Mouse (Mus musculus) CH12.LX (cell line): Measurements from ENCODE around the gene Ubr4. TPM values are rescaled to one million over a fixed set of nuclear protein-coding genes. Genes with fewer than 3 reads are reported as not detected.

Experiments used
- DNase-seq: peaks from one replicate; pipeline ENCODE4 v3.0.0-alpha.2; 2013; ENCODE audit errors: extremely low read depth
- H3K27ac ChIP-seq: 2 replicates; pipeline ENCODE4 v1.5.1; 2012; ENCODE audit warnings: low read depth, mild to moderate bottlenecking, control low read depth, moderate library complexity; ENCODE audit not compliant: insufficient read depth
- H3K27me3 ChIP-seq: replicated peaks from 2 replicates; pipeline ENCODE3; 2012; ENCODE audit warnings: inconsistent platforms
- H3K36me3 ChIP-seq, 2 experiments: replicated peaks in 1 of 2; 2 replicates each; pipeline versions ENCODE3 to v1.6.1; 2012; ENCODE audit warnings: inconsistent platforms in 1 of 2, low read length in 1 of 2, mild to moderate bottlenecking in 1 of 2, mixed read lengths in 1 of 2, moderate library complexity in 1 of 2; ENCODE audit not compliant: control insufficient read depth in 1 of 2, insufficient read depth in 1 of 2
- H3K4me1 ChIP-seq, 2 experiments: 2 replicates each; pipeline ENCODE4 v1.6.1; 2012; ENCODE audit warnings: inconsistent platforms in 1 of 2, moderate library complexity in 1 of 2; ENCODE audit not compliant: insufficient read depth in 2 of 2, control insufficient read depth in 1 of 2
- H3K4me2 ChIP-seq: 2 replicates; pipeline ENCODE4 v1.6.1; 2012; ENCODE audit warnings: low read depth, mild to moderate bottlenecking, control low read depth; ENCODE audit not compliant: poor library complexity, insufficient read depth, severe bottlenecking
- H3K4me3 ChIP-seq, 3 experiments: fragments of 150-350 bp in 1 of 3; sonication (generic) in 1 of 3; replicated peaks in 1 of 3; 2 replicates each; pipeline versions ENCODE3 to v1.5.1; 2011 to 2012; ENCODE audit warnings: low read depth in 2 of 3, low read length in 2 of 3, mild to moderate bottlenecking in 2 of 3, moderate library complexity in 2 of 3, control low read depth in 1 of 3, improper control_type of control experiment in 1 of 3, inconsistent platforms in 1 of 3, mixed read lengths in 1 of 3; ENCODE audit not compliant: poor library complexity in 1 of 3
- H3K79me2 ChIP-seq: replicated peaks from 2 replicates; pipeline ENCODE4 v1.6.1; 2012; ENCODE audit warnings: mild to moderate bottlenecking, moderate library complexity; ENCODE audit not compliant: control insufficient read depth, poor library complexity, insufficient read depth, severe bottlenecking; ENCODE audit errors: extremely low read depth
- H3K9ac ChIP-seq: 2 replicates; pipeline ENCODE4 v1.6.1; 2012; ENCODE audit warnings: low read depth, mild to moderate bottlenecking, control low read depth, moderate library complexity; ENCODE audit not compliant: insufficient read depth
- H3K9me3 ChIP-seq: replicated peaks from 2 replicates; pipeline ENCODE3; 2012; ENCODE audit warnings: low read length, inconsistent platforms, mixed read lengths
- BHLHE40 ChIP-seq: IDR thresholded peaks from 2 replicates; pipeline ENCODE4 v1.6.1; 2011; ENCODE audit warnings: mild to moderate bottlenecking, low read depth, low read length, improper control_type of control experiment
- CHD2 ChIP-seq: IDR thresholded peaks from 2 replicates; pipeline ENCODE4 v1.6.1; 2011; ENCODE audit warnings: low read length, improper control_type of control experiment
- CTCF ChIP-seq, 2 experiments: IDR thresholded peaks in 1 of 2; conservative IDR thresholded peaks in 1 of 2; 2 replicates each; pipeline ENCODE4 v1.5.1; 2011 to 2012; ENCODE audit warnings: low read depth in 2 of 2, low read length in 2 of 2, improper control_type of control experiment in 1 of 2, inconsistent platforms in 1 of 2, mild to moderate bottlenecking in 1 of 2, moderate library complexity in 1 of 2
- E2F4 ChIP-seq: IDR thresholded peaks from 2 replicates; pipeline ENCODE4 v1.6.1; 2011; ENCODE audit warnings: low read depth, low read length, improper control_type of control experiment; ENCODE audit not compliant: insufficient replicate concordance
- ELF1 ChIP-seq: IDR thresholded peaks from 2 replicates; pipeline ENCODE4 v1.6.1; 2014; ENCODE audit warnings: low read depth, mild to moderate bottlenecking, inconsistent platforms, low read length, improper control_type of control experiment
- EP300 ChIP-seq: IDR thresholded peaks from 2 replicates; pipeline ENCODE4 v1.6.1; 2011; ENCODE audit warnings: low read length, improper control_type of control experiment
- GABPA ChIP-seq: IDR thresholded peaks from 2 replicates; pipeline ENCODE4 v1.6.1; 2012; ENCODE audit warnings: low read depth, low read length, improper control_type of control experiment, inconsistent platforms; ENCODE audit not compliant: insufficient replicate concordance
- HCFC1 ChIP-seq: IDR thresholded peaks from 2 replicates; pipeline ENCODE4 v1.6.1; 2012; ENCODE audit warnings: low read depth, mild to moderate bottlenecking, inconsistent platforms, low read length, improper control_type of control experiment
- IRF4 ChIP-seq: IDR thresholded peaks from 2 replicates; pipeline ENCODE4 v1.6.1; 2014; ENCODE audit warnings: low read depth, mild to moderate bottlenecking, inconsistent platforms, low read length, improper control_type of control experiment
- JUN ChIP-seq: IDR thresholded peaks from 2 replicates; pipeline ENCODE4 v1.6.1; 2011; ENCODE audit warnings: low read depth, mild to moderate bottlenecking, low read length, improper control_type of control experiment, moderate library complexity; ENCODE audit not compliant: insufficient read depth
- JUND ChIP-seq: conservative IDR thresholded peaks from 2 replicates; pipeline ENCODE4 v1.6.1; 2011; ENCODE audit warnings: low read depth, low read length, improper control_type of control experiment
- KAT2A ChIP-seq: IDR thresholded peaks from 2 replicates; pipeline ENCODE4 v1.6.1; 2012; ENCODE audit warnings: low read length, improper control_type of control experiment, inconsistent platforms; ENCODE audit not compliant: insufficient replicate concordance
- MAFK ChIP-seq: IDR thresholded peaks from 2 replicates; pipeline ENCODE4 v1.6.1; 2011; ENCODE audit warnings: low read length, improper control_type of control experiment; ENCODE audit not compliant: insufficient replicate concordance
- MAX ChIP-seq: IDR thresholded peaks from 2 replicates; pipeline ENCODE4 v1.6.1; 2011; ENCODE audit warnings: low read length, improper control_type of control experiment
- MAZ ChIP-seq: IDR thresholded peaks from 2 replicates; pipeline ENCODE4 v1.6.1; 2012; ENCODE audit warnings: low read depth, mild to moderate bottlenecking, inconsistent platforms, low read length, improper control_type of control experiment, moderate library complexity
- MEF2A ChIP-seq: IDR thresholded peaks from 2 replicates; pipeline ENCODE4 v1.6.1; 2014; ENCODE audit warnings: low read depth, mild to moderate bottlenecking, inconsistent platforms, low read length, improper control_type of control experiment, borderline replicate concordance
- MXI1 ChIP-seq: IDR thresholded peaks from 2 replicates; pipeline ENCODE4 v1.6.1; 2011; ENCODE audit warnings: mild to moderate bottlenecking, low read depth, low read length, improper control_type of control experiment
- MYC ChIP-seq: IDR thresholded peaks from 2 replicates; pipeline ENCODE4 v1.6.1; 2011; ENCODE audit warnings: low read depth, mild to moderate bottlenecking, improper control_type of control experiment, low read length
- NELFE ChIP-seq: IDR thresholded peaks from 2 replicates; pipeline ENCODE4 v1.6.1; 2011; ENCODE audit warnings: low read depth, low read length, improper control_type of control experiment
- NRF1 ChIP-seq: IDR thresholded peaks from 2 replicates; pipeline ENCODE4 v1.6.1; 2014; ENCODE audit warnings: low read depth, mild to moderate bottlenecking, inconsistent platforms, low read length, improper control_type of control experiment, moderate library complexity
- PAX5 ChIP-seq: IDR thresholded peaks from 2 replicates; pipeline ENCODE4 v1.6.1; 2012; ENCODE audit warnings: low read length, inconsistent platforms, mixed read lengths
- POLR2A ChIP-seq: IDR thresholded peaks from 2 replicates; pipeline ENCODE4 v1.6.1; 2011; ENCODE audit warnings: low read depth, mild to moderate bottlenecking, improper control_type of control experiment, low read length
- POLR2AphosphoS2 ChIP-seq: IDR thresholded peaks from 2 replicates; pipeline ENCODE4 v1.6.1; 2011; ENCODE audit warnings: low read depth, low read length, improper control_type of control experiment
- RAD21 ChIP-seq: IDR thresholded peaks from 2 replicates; pipeline ENCODE4 v1.6.1; 2011; ENCODE audit warnings: low read depth, mild to moderate bottlenecking, low read length, improper control_type of control experiment, moderate library complexity
- RCOR1 ChIP-seq: conservative IDR thresholded peaks from 2 replicates; pipeline ENCODE4 v1.6.1; 2012; ENCODE audit warnings: low read depth, mild to moderate bottlenecking, inconsistent platforms, low read length, improper control_type of control experiment
- SIN3A ChIP-seq: IDR thresholded peaks from 2 replicates; pipeline ENCODE4 v1.6.1; 2012; ENCODE audit warnings: low read length, improper control_type of control experiment, inconsistent platforms
- TBP ChIP-seq: conservative IDR thresholded peaks from 2 replicates; pipeline ENCODE4 v1.6.1; 2011; ENCODE audit warnings: low read depth, low read length, improper control_type of control experiment
- TCF12 ChIP-seq: IDR thresholded peaks from 2 replicates; pipeline ENCODE4 v1.6.1; 2014; ENCODE audit warnings: low read depth, mild to moderate bottlenecking, inconsistent platforms, low read length, improper control_type of control experiment
- UBTF ChIP-seq: IDR thresholded peaks from 2 replicates; pipeline ENCODE4 v1.6.1; 2012; ENCODE audit warnings: low read depth, mild to moderate bottlenecking, inconsistent platforms, low read length, improper control_type of control experiment, moderate library complexity
- ZKSCAN1 ChIP-seq: IDR thresholded peaks from 2 replicates; pipeline ENCODE4 v1.6.1; 2012; ENCODE audit warnings: low read depth, inconsistent platforms, low read length, improper control_type of control experiment, borderline replicate concordance
- ZMIZ1 ChIP-seq: IDR thresholded peaks from 2 replicates; pipeline ENCODE4 v1.6.1; 2012; ENCODE audit warnings: low read depth, mild to moderate bottlenecking, inconsistent platforms, low read length, improper control_type of control experiment
- ZNF384 ChIP-seq: IDR thresholded peaks from 2 replicates; pipeline ENCODE4 v1.6.1; 2012; ENCODE audit warnings: low read depth, low read length, improper control_type of control experiment, inconsistent platforms
- dilution Hi-C: fragments of 300-500 bp; cut with MboI; formaldehyde crosslinking; loops from 2 replicates; pipeline ENCODE4 v1.14.3; 2020; ENCODE audit warnings: low sequenced_read_pairs; ENCODE audit not compliant: extremely low pct_unique_long_range_greater_than_20kb, extremely low pct_ligation_motif_present
- in situ Hi-C: fragments of 300-500 bp; cut with MboI; formaldehyde crosslinking; loops from 3 replicates; pipeline ENCODE4 v1.14.3; 2019; ENCODE audit warnings: low sequenced_read_pairs, low pct_ligation_motif_present, low pct_unique_long_range_greater_than_20kb, mixed read lengths
- polyA plus RNA-seq: library from polyadenylated mRNA; unstranded; fragments of >175 nt; gene quantifications from 2 replicates; pipeline ENCODE4 v1.2.1, GENCODE M21; 2012; ENCODE audit warnings: low read depth; ENCODE audit not compliant: insufficient read length
- total RNA-seq, 2 experiments: library from RNA; depleted of rRNA; stranded (reverse); fragments of 300-350 nt in 1 of 2; fragments of >200 nt in 1 of 2; gene quantifications; 2 replicates each; pipeline ENCODE4 v1.2.3; 2012 to 2014

The Ubr4 gene
- total and polyA plus RNA-seq, 3 experiments, result 43.0 to 102 (median 90.8) TPM

- H3K4me2 ChIP-seq, result no peak overlapping the region
- no peak for TF ChIP-seq MXI1
- no peak for TF ChIP-seq MAX
- no peak for TF ChIP-seq MAFK
- TF ChIP-seq ZMIZ1, result no peak
- no peak for TF ChIP-seq JUN
- no peak for TF ChIP-seq BHLHE40
- no peak for TF ChIP-seq POLR2AphosphoS2
- no peak for TF ChIP-seq E2F4
- no peak for TF ChIP-seq NELFE
- no peak for TF ChIP-seq HCFC1
- TF ChIP-seq EP300, result no peak
- no peak for TF ChIP-seq SIN3A
- no peak for TF ChIP-seq NRF1
- no peak overlapping the region for H3K9ac ChIP-seq
- no peak overlapping the region for H3K4me3 ChIP-seq
- H3K36me3 ChIP-seq, result peaks cover 62 to 90% of the 10 kb centered on the region in 2 experiments
- no peak overlapping the region for H3K27ac ChIP-seq
- in situ Hi-C loops (no loop called here), dilution Hi-C loops (no loop called here)
- H3K9me3 ChIP-seq, result no peaks in the 10 kb centered on the region
- no peaks in the 10 kb centered on the region for H3K79me2 ChIP-seq
- H3K4me1 ChIP-seq, result peaks cover 0 to 3% of the 10 kb centered on the region in 2 experiments; a peak in 1 of 4 replicates
- H3K27me3 ChIP-seq, result no peaks in the 10 kb centered on the region
- no peak for DNase-seq
Measured at GRCm38 (mm10) chr4:139373531-139373930, 21.1 kb downstream of the Ubr4 start.

GRCm38 (mm10) chr4:139379719-139380118 is 27.3 kb downstream of the Ubr4 start:
- peaks cover 19 to 46% of the 10 kb centered on the region in 2 experiments for H3K36me3 ChIP-seq
- no peak overlapping the region; the same call in 1 of the 2 replicates for H3K27ac ChIP-seq
- H3K9me3 ChIP-seq, result no peaks in the 10 kb centered on the region
- peak overlapping the region; percentile 85 to 98 (median 87) for H3K4me3 ChIP-seq
- in situ Hi-C loops (no loop called here), dilution Hi-C loops (no loop called here)
- H3K4me2 ChIP-seq, result peak overlapping the region; percentile 84
- peaks cover 6 to 35% of the 10 kb centered on the region in 2 experiments; a peak in 2 of 4 replicates for H3K4me1 ChIP-seq
- H3K9ac ChIP-seq, result peak overlapping the region; percentile 95
- H3K79me2 ChIP-seq, result peaks cover 45% of the 10 kb centered on the region
- H3K27me3 ChIP-seq, result no peaks in the 10 kb centered on the region
- no peak for DNase-seq
- peak; percentile 31; the same call in 1 of the 2 replicates for TF ChIP-seq MXI1
- peak; percentile 44 for TF ChIP-seq SIN3A
- TF ChIP-seq UBTF, result no peak
- TF ChIP-seq NRF1, result no peak
- TF ChIP-seq POLR2A, result no peak
- TF ChIP-seq RCOR1, result no peak
- no peak for TF ChIP-seq GABPA
- TF ChIP-seq BHLHE40, result no peak
- TF ChIP-seq PAX5, result no peak
- no peak for TF ChIP-seq ZKSCAN1
- no peak for TF ChIP-seq KAT2A
- no peak for TF ChIP-seq EP300
- TF ChIP-seq MAFK, result no peak
- TF ChIP-seq JUND, result no peak
- no peak for TF ChIP-seq NELFE
- TF ChIP-seq TBP, result no peak
- no peak for TF ChIP-seq MEF2A
- TF ChIP-seq MAZ, result no peak
- TF ChIP-seq CTCF (conservative IDR thresholded peaks at IDR 0.05 in 1 of 2, IDR thresholded peaks at IDR 0.05 in 1 of 2; ENCODE audit: low read depth in 2 of 2, low read length in 2 of 2), result no peak
- TF ChIP-seq IRF4, result no peak
- TF ChIP-seq MYC, result no peak
- 0 out of 2 replicates have a peak, but pooled peaks have one; percentile 58 for TF ChIP-seq ZMIZ1
- TF ChIP-seq HCFC1, result no peak
- no peak for TF ChIP-seq ZNF384
- no peak for TF ChIP-seq ELF1
- TF ChIP-seq TCF12, result 0 out of 2 replicates have a peak, but pooled peaks have one; percentile 9
- no peak for TF ChIP-seq JUN
- no peak for TF ChIP-seq RAD21
- TF ChIP-seq MAX, result 0 out of 2 replicates have a peak, but pooled peaks have one; percentile 19
- TF ChIP-seq CHD2, result no peak
